Mouse (Mus musculus) testis, adult 2 months (tissue): Measurements from ENCODE around the gene Olfr218.

Experiments
- CTCF ChIP-seq: fragments of 200-500 bp; IDR thresholded peaks from 2 replicates; pipeline ENCODE4 v1.5.1; 2012; ENCODE audit warnings: low read depth, mild to moderate bottlenecking, inconsistent platforms, low read length, moderate library complexity; ENCODE audit not compliant: control insufficient read depth, insufficient read depth, insufficient replicate concordance
- POLR2A ChIP-seq: fragments of 200-500 bp; IDR thresholded peaks from 2 replicates; pipeline ENCODE4 v1.6.1; 2012; ENCODE audit warnings: low read depth, mild to moderate bottlenecking, inconsistent platforms, low read length, moderate library complexity; ENCODE audit not compliant: control insufficient read depth

- TF ChIP-seq CTCF: no peak
- no peak for TF ChIP-seq POLR2A
Measured at GRCm38 (mm10) chr1:173192059-173192458, 5.5 kb upstream of the Olfr218 start.
